17 mouse cellular contexts compared by ENCODE assay signal in genomic region chr2:161835001-161835400, GRCm38 (mm10).
DNase-seq lines count a peak whose midpoint lies in the region; ATAC-seq lines count a peak whose summit lies in the region.
"Had no signal": no experiment of that assay in that cellular context is flagged by ENCODE, and none has a peak within 500 bp of the region (broad histone marks: within the 10 kb centered on the region; RNA-seq: fewer than 3 reads in every experiment).

No protein-coding gene starts in this region.

- no peaks in the 10 kb centered on the region for H3K9me3 ChIP-seq in intestine, embryonic 16.5 days (ENCODE audit: control insufficient read depth, low read length)
- H3K9me3 ChIP-seq in forebrain, embryonic 15.5 days: no peaks in the 10 kb centered on the region
- H3K9me3 ChIP-seq: embryonic facial prominence, embryonic 10.5 days; forebrain, embryonic 13.5 days; heart, embryonic 13.5 days; hindbrain, embryonic 15.5 days had no signal

- WGBS in intestine, embryonic 16.5 days: 64% methylated on average over 4 of the region's 4 CpGs
- WGBS in forebrain, embryonic 15.5 days: 77% methylated on average over 4 of the region's 4 CpGs

- H3K4me3 ChIP-seq in intestine, embryonic 16.5 days (ENCODE audit: low read length): no peak overlapping the region
- no peak overlapping the region for H3K4me3 ChIP-seq in forebrain, embryonic 15.5 days
- H3K4me3 ChIP-seq: embryonic facial prominence, embryonic 10.5 days; forebrain, embryonic 13.5 days; gastrocnemius, adult 2 months; heart, embryonic 13.5 days; hindbrain, embryonic 15.5 days had no signal

- no peak for ATAC-seq in intestine, embryonic 16.5 days
- no peak for ATAC-seq in forebrain, embryonic 15.5 days (replicated peaks)
- ATAC-seq: forebrain, embryonic 13.5 days; intestine, postnatal 0 days had no signal

- H3K9ac ChIP-seq in intestine, embryonic 16.5 days (ENCODE audit: low read depth, low read length): no peak overlapping the region
- H3K9ac ChIP-seq in forebrain, embryonic 15.5 days (replicated peaks): no peak overlapping the region
- H3K9ac ChIP-seq: forebrain, embryonic 13.5 days; heart, embryonic 13.5 days; hindbrain, embryonic 15.5 days had no signal

- no peaks in the 10 kb centered on the region for H3K36me3 ChIP-seq in intestine, embryonic 16.5 days (ENCODE audit: control insufficient read depth, insufficient read depth, low read length)
- no peaks in the 10 kb centered on the region for H3K36me3 ChIP-seq in forebrain, embryonic 15.5 days
- H3K36me3 ChIP-seq: embryonic facial prominence, embryonic 10.5 days; heart, embryonic 13.5 days; hindbrain, embryonic 15.5 days had no signal

- H3K27me3 ChIP-seq in intestine, embryonic 16.5 days (replicated peaks; ENCODE audit: control insufficient read depth, insufficient read depth, low read length): no peaks in the 10 kb centered on the region
- no peaks in the 10 kb centered on the region for H3K27me3 ChIP-seq in forebrain, embryonic 15.5 days
- H3K27me3 ChIP-seq: forebrain, embryonic 13.5 days; heart, embryonic 13.5 days; hindbrain, embryonic 15.5 days had no signal

- no peak overlapping the region for H3K27ac ChIP-seq in intestine, embryonic 16.5 days (ENCODE audit: low read length)
- no peak overlapping the region for H3K27ac ChIP-seq in forebrain, embryonic 15.5 days (replicated peaks)
- H3K27ac ChIP-seq: embryonic facial prominence, embryonic 10.5 days; forebrain, embryonic 13.5 days; gastrocnemius, adult 2 months; heart, embryonic 13.5 days; hindbrain, embryonic 15.5 days had no signal

- no peaks in the 10 kb centered on the region for H3K4me1 ChIP-seq in intestine, embryonic 16.5 days (ENCODE audit: control insufficient read depth, insufficient read depth, low read length)
- H3K4me1 ChIP-seq in forebrain, embryonic 15.5 days: no peaks in the 10 kb centered on the region
- H3K4me1 ChIP-seq: embryonic facial prominence, embryonic 10.5 days; forebrain, embryonic 13.5 days; hindbrain, embryonic 15.5 days had no signal

- DNase-seq in cerebellum, adult 18-20 months: peak; percentile 21 to 27
- DNase-seq in cerebellum, adult 11 months: no peak
- peak; percentile 50 for DNase-seq in brain, adult 2 months (ENCODE audit: low read depth, low spot score)
- peak; percentile 16 for DNase-seq in cerebellum, adult 9-11 months
- DNase-seq in cerebellum, postnatal 36 days: peak; percentile 6 to 35
- DNase-seq: adrenal gland, postnatal 14 days; gastrocnemius, adult 2 months; gastrocnemius, postnatal 36 days; heart, adult 11 months; heart, postnatal 36 days had no signal

- no peak overlapping the region for H3K4me2 ChIP-seq in intestine, embryonic 16.5 days (ENCODE audit: low read depth, low read length)
- H3K4me2 ChIP-seq in forebrain, embryonic 15.5 days (replicated peaks): no peak overlapping the region
- H3K4me2 ChIP-seq: forebrain, embryonic 13.5 days; heart, embryonic 13.5 days; hindbrain, embryonic 15.5 days had no signal
